Mouse (Mus musculus): ENCODE measurements around the gene Npas3. TPM values are rescaled to one million over a fixed set of nuclear protein-coding genes. Genes with fewer than 3 reads are reported as not detected.

Gene Npas3
- 0.07 TPM in 1 of 2 replicates, not detected in the other for polyA plus RNA-seq (2012; ENCODE audit: low replicate concordance)

GRCm38 (mm10) chr12:53248101-53248727 is at the start of gene Npas3:
Gene Npas3, plus strand, starts transcription at chr12:53248677.

